Mouse (Mus musculus) kidney, embryonic 14.5 days (tissue): ENCODE results near the gene Usp51. TPM values are rescaled to one million over a fixed set of nuclear protein-coding genes. Genes with fewer than 3 reads are reported as not detected.
"Not testable (repeated sequence)": the region's sequence is repeated elsewhere in the genome, so short reads cannot be mapped to it uniquely, and the experiment has no call there.

Experiments used
- ATAC-seq: fragments of 200-750 bp; cut with Nextera tagmentation; 2 replicates; pipeline ENCODE4 v1.8.0; 2017; ENCODE audit warnings: moderate number of reproducible peaks, mild to moderate bottlenecking, moderate TSS enrichment, moderate library complexity; ENCODE audit not compliant: low FRiP score, low TSS enrichment
- H3K27ac ChIP-seq: fragments of 300-500 bp; sonication (generic); 2 replicates; pipeline ENCODE4 v1.5.1; 2014; ENCODE audit warnings: low read depth, mild to moderate bottlenecking, low read length, moderate library complexity, mixed read lengths
- H3K27me3 ChIP-seq: fragments of 300-500 bp; sonication (generic); 2 replicates; pipeline ENCODE4 v1.6.1; 2014; ENCODE audit warnings: mild to moderate bottlenecking, low read length; ENCODE audit not compliant: control insufficient read depth, insufficient read depth
- H3K36me3 ChIP-seq: fragments of 300-500 bp; sonication (generic); 2 replicates; pipeline ENCODE4 v1.6.1; 2014; ENCODE audit warnings: low read length, mixed read lengths; ENCODE audit not compliant: control insufficient read depth, insufficient read depth
- H3K4me1 ChIP-seq: fragments of 300-500 bp; sonication (generic); 2 replicates; pipeline ENCODE4 v1.6.1; 2014; ENCODE audit warnings: low read length, mixed read lengths; ENCODE audit not compliant: control insufficient read depth, insufficient read depth
- H3K4me2 ChIP-seq: fragments of 300-500 bp; sonication (generic); replicated peaks from 2 replicates; pipeline ENCODE4 v1.6.1; 2014; ENCODE audit warnings: low read depth, mild to moderate bottlenecking, low read length
- H3K4me3 ChIP-seq: fragments of 300-500 bp; sonication (generic); 2 replicates; pipeline ENCODE4 v1.5.1; 2014; ENCODE audit warnings: mild to moderate bottlenecking, low read length
- H3K9ac ChIP-seq: fragments of 300-500 bp; sonication (generic); 2 replicates; pipeline ENCODE4 v1.6.1; 2014; ENCODE audit warnings: low read depth, mild to moderate bottlenecking, low read length, moderate library complexity
- H3K9me3 ChIP-seq: fragments of 300-500 bp; sonication (generic); 2 replicates; pipeline ENCODE4 v1.6.1; 2016; ENCODE audit warnings: low read length; ENCODE audit not compliant: control insufficient read depth
- WGBS: fragments of 180-500 bp; shearing (Covaris S2); extraction: QIAGEN DNeasy Blood & Tissue Kit; methylation state at CpG from one replicate; pipeline ENCODE4 v1.1.7; 2014; 5-methylcytosine and 5-hydroxymethylcytosine counted together
- polyA plus RNA-seq: library from polyadenylated mRNA; unstranded; fragments of >200 nt; fragmentation: Nextera tagmentation; extraction: Ambion mirVana; gene quantifications from 2 replicates; pipeline ENCODE4 v1.2.1, GENCODE M21; 2014

Usp51 gene
- 1.3 and 2.1 TPM in 2 replicates for polyA plus RNA-seq

DNA sequence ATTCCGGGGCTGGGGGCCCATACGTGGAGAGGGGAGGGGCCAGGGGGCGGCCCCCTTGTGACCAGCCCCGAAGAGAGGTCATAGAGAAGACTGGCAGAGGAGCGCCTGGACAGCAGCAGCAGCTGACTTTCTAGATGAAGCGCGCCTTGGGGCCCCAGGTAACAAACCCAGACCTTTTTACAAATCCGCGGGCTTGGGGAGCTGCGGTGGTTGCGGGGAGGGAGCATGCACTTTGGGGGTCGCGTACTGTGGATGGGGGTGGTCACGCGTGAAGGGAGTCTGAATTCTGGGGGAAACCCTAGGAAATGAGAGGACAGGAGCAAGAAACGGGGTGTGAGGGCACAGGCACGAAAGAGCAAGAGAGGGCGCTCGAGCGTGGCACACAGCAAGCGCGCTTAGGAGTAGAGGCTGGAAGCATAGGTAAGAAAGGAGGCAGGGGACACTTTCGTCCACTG lies at the start of gene Usp51:
Gene Usp51 (plus strand): TSS at position 83 of the 455 bp plus-strand sequence.
- Histone ChIP-seq H3K4me3 (peak within 1 kb of the TSS; percentile 55), H3K9me3 (no peaks in the 10 kb centered on the region), H3K27ac (peak within 1 kb of the TSS; percentile 42; the same call in 1 of the 2 replicates), H3K4me1 (no peaks in the 10 kb centered on the region), H3K4me2 (peak within 1 kb of the TSS; percentile 53), H3K9ac (peak within 1 kb of the TSS; percentile 63), H3K36me3 (no peaks in the 10 kb centered on the region), H3K27me3 (no peaks in the 10 kb centered on the region; the same call in 1 of the 2 replicates)
- peak; percentile 79 for ATAC-seq
- 27% methylated on average over 23 of the region's 23 CpGs for WGBS

GRCm38 (mm10) chrX:152969606-152970005 lies 36.7 kb upstream of the Usp51 start:
- Histone ChIP-seq H3K9ac (no peak overlapping the region), H3K36me3 (no peaks in the 10 kb centered on the region), H3K4me2 (no peak overlapping the region), H3K27me3 (no peaks in the 10 kb centered on the region), H3K4me1 (no peaks in the 10 kb centered on the region), H3K4me3 (no peak overlapping the region), H3K27ac (no peak overlapping the region), H3K9me3 (no peaks in the 10 kb centered on the region)
- WGBS, result 76% methylated on average over 6 of the region's 6 CpGs
- ATAC-seq, result no peak

GRCm38 (mm10) chrX:152973476-152974203 lies 32.6 kb upstream of the Usp51 start:
- H3K27me3 ChIP-seq, H3K4me2 ChIP-seq, H3K4me1 ChIP-seq, H3K27ac ChIP-seq, H3K4me3 ChIP-seq, H3K9me3 ChIP-seq, H3K9ac ChIP-seq, H3K36me3 ChIP-seq: not testable (repeated sequence)
- ATAC-seq, result peak; percentile 93
- 42% methylated on average over 5 of the region's 19 CpGs for WGBS

GRCm38 (mm10) chrX:152974204-152974661 lies 32.0 kb upstream of the Usp51 start:
- WGBS, result 28% methylated on average over 10 of the region's 10 CpGs
- Histone ChIP-seq H3K27me3 (no peaks in the 10 kb centered on the region), H3K4me2 (no peak overlapping the region), H3K36me3 (no peaks in the 10 kb centered on the region), H3K9me3 (no peaks in the 10 kb centered on the region), H3K9ac (no peak overlapping the region), H3K4me1 (no peaks in the 10 kb centered on the region), H3K27ac (no peak overlapping the region), H3K4me3 (no peak overlapping the region)
- ATAC-seq, result peak; percentile 44; the same call in 1 of the 2 replicates

DNA sequence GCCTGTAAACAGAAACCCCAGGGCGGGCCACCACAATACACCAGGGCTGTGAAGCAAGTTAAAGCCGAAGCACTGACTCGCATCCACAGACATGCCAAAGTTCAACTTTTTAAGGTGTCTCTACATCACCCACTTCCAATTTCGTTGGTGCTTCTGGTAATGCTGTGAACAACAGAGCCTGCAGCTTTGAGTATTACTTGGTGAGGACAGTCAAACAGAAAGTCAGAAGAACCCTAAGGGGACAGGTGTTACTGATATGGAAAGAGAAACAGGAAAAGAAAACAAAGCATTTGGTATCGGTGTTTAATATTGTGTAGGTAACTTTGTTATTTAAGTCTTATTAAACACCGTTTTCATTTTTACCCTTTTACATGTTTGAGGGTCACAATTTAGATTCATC lies 29.7 kb upstream of the Usp51 start:
- Histone ChIP-seq H3K4me3 (no peak overlapping the region), H3K4me1 (no peaks in the 10 kb centered on the region), H3K27ac (no peak overlapping the region), H3K9ac (no peak overlapping the region), H3K36me3 (no peaks in the 10 kb centered on the region), H3K27me3 (no peaks in the 10 kb centered on the region), H3K9me3 (no peaks in the 10 kb centered on the region), H3K4me2 (no peak overlapping the region)
- ATAC-seq, result no peak
- WGBS, result 87% methylated on average over 6 of the region's 6 CpGs

- Histone ChIP-seq H3K4me1 (no peaks in the 10 kb centered on the region), H3K9me3 (no peaks in the 10 kb centered on the region), H3K4me2 (no peak overlapping the region), H3K36me3 (no peaks in the 10 kb centered on the region), H3K9ac (no peak overlapping the region), H3K27me3 (no peaks in the 10 kb centered on the region), H3K4me3 (no peak overlapping the region), H3K27ac (no peak overlapping the region)
- WGBS, result 85% methylated on average over 2 of the region's 2 CpGs
- no peak for ATAC-seq
These were observed 21.3 kb upstream of the Usp51 start for GRCm38 (mm10) chrX:152985009-152985408.

GRCm38 (mm10) chrX:152989852-152990251 lies 16.4 kb upstream of the Usp51 start:
- H3K9ac ChIP-seq, H3K36me3 ChIP-seq, H3K4me2 ChIP-seq, H3K4me3 ChIP-seq, H3K27ac ChIP-seq, H3K9me3 ChIP-seq, H3K27me3 ChIP-seq, ATAC-seq, H3K4me1 ChIP-seq: not testable (repeated sequence)

GRCm38 (mm10) chrX:152996105-152996504 lies 10.2 kb upstream of the Usp51 start:
- H3K9ac ChIP-seq, H3K4me1 ChIP-seq, H3K4me3 ChIP-seq, H3K27me3 ChIP-seq, ATAC-seq, H3K9me3 ChIP-seq, H3K36me3 ChIP-seq, H3K4me2 ChIP-seq, H3K27ac ChIP-seq: not testable (repeated sequence)
- no CpG with 5 or more reads among the region's 3 CpGs for WGBS

DNA sequence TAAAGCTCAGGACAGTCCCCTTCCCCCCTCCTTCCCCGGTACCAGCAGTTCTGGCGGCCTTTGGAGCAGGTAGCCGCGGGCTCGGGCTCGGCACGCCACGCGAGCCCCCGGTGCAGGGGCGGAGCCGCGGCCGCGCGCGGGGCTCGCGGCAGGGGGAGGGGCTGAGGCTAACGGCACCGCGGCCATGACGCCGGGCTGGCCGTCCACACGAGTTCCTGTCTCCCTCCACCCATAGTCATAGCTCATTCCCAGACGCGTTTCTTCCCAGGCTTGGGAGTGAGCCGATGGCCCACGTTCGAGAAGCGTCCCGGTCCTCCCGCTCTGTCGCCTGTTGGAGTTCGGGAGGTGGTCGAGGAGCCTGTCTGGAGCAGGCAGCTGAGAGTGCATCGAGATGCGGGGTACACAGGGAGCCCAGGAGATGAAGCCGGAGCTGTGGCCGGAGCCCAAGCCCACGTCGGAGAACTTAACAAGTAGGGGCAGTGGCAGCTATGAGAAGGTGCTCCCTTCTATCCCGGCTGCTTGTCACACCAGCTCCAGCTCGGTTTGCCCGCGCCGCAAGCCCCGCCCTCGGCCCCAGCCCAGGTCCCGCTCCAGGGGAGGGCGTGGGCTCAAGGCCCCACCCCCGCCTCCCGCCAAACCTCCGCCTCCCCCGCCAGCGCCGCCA lies 884 bp downstream of the Usp51 start:
- Histone ChIP-seq H3K4me2 (peak overlapping the region; percentile 53), H3K4me3 (peak overlapping the region; percentile 55), H3K27me3 (peaks cover 3% of the 10 kb centered on the region; the same call in 1 of the 2 replicates), H3K9me3 (no peaks in the 10 kb centered on the region), H3K9ac (peak overlapping the region; percentile 63), H3K36me3 (no peaks in the 10 kb centered on the region), H3K4me1 (no peaks in the 10 kb centered on the region), H3K27ac (peak overlapping the region; percentile 42; the same call in 1 of the 2 replicates)
- ATAC-seq, result peak; percentile 91
- 33% methylated on average over 58 of the region's 58 CpGs for WGBS
